Mouse (Mus musculus) MEL (cell line): ENCODE results near the gene Stra6l. TPM values are rescaled to one million over a fixed set of nuclear protein-coding genes. Genes with fewer than 3 reads are reported as not detected.
A peak's percentile ranks its signal among the peaks of the same experiment; 100 is the strongest.

Source experiments
- DNase-seq: peaks from one replicate; pipeline ENCODE4 v3.0.0; 2011; ENCODE audit warnings: low read depth, low spot score
- H3K27ac ChIP-seq: 2 replicates; pipeline ENCODE4 v1.5.1; 2012; ENCODE audit warnings: low read depth, mild to moderate bottlenecking, control low read depth, low read length, moderate library complexity; ENCODE audit not compliant: control insufficient read depth
- H3K27me3 ChIP-seq, 2 experiments: fragments of 150-350 bp in 1 of 2; sonication (generic) in 1 of 2; 2 replicates each; pipeline ENCODE4 v1.6.1; 2012; ENCODE audit warnings: low read length in 2 of 2, mild to moderate bottlenecking in 2 of 2, improper control_type of control experiment in 1 of 2, moderate library complexity in 1 of 2; ENCODE audit not compliant: insufficient read depth in 2 of 2, control insufficient read depth in 1 of 2
- H3K36me3 ChIP-seq, 2 experiments: 2 replicates each; pipeline ENCODE4 v1.6.1; 2012 to 2014; ENCODE audit warnings: low read length in 2 of 2, improper control_type of control experiment in 1 of 2, inconsistent platforms in 1 of 2, mild to moderate bottlenecking in 1 of 2; ENCODE audit not compliant: insufficient read depth in 2 of 2, control insufficient read depth in 1 of 2
- H3K4me1 ChIP-seq, 2 experiments: fragments of 150-350 bp in 1 of 2; sonication (generic) in 1 of 2; 2 replicates each; pipeline ENCODE4 v1.6.1; 2012; ENCODE audit warnings: low read length in 2 of 2, improper control_type of control experiment in 1 of 2, mild to moderate bottlenecking in 1 of 2; ENCODE audit not compliant: insufficient read depth in 2 of 2, control insufficient read depth in 1 of 2
- H3K4me3 ChIP-seq, 2 experiments: fragments of 150-350 bp in 1 of 2; sonication (generic) in 1 of 2; 2 replicates each; pipeline ENCODE4 v1.5.1; 2012; ENCODE audit warnings: low read depth in 2 of 2, low read length in 2 of 2, mild to moderate bottlenecking in 2 of 2, moderate library complexity in 2 of 2, control low read depth in 1 of 2, improper control_type of control experiment in 1 of 2; ENCODE audit not compliant: control insufficient read depth in 1 of 2, insufficient read depth in 1 of 2
- H3K79me2 ChIP-seq: 2 replicates; pipeline ENCODE4 v1.6.1; 2012; ENCODE audit warnings: mild to moderate bottlenecking, low read length, moderate library complexity; ENCODE audit not compliant: control insufficient read depth, poor library complexity, insufficient read depth
- H3K9ac ChIP-seq: 2 replicates; pipeline ENCODE4 v1.6.1; 2012; ENCODE audit warnings: low read depth, mild to moderate bottlenecking, control low read depth, low read length, moderate library complexity; ENCODE audit not compliant: control insufficient read depth, poor library complexity, severe bottlenecking
- H3K9me3 ChIP-seq: fragments of 150-350 bp; sonication (generic); replicated peaks from 2 replicates; pipeline ENCODE4 v1.6.1; 2012; ENCODE audit warnings: mild to moderate bottlenecking, low read length, improper control_type of control experiment, moderate library complexity; ENCODE audit not compliant: insufficient read depth
- BHLHE40 ChIP-seq: IDR thresholded peaks from 2 replicates; pipeline ENCODE4 v1.6.1; 2012; ENCODE audit warnings: low read depth, mild to moderate bottlenecking, inconsistent platforms, low read length, improper control_type of control experiment, borderline replicate concordance
- CHD1 ChIP-seq: IDR thresholded peaks from 2 replicates; pipeline ENCODE4 v1.6.1; 2012; ENCODE audit warnings: low read depth, mild to moderate bottlenecking, inconsistent platforms, low read length, improper control_type of control experiment
- ELF1 ChIP-seq: IDR thresholded peaks from 2 replicates; pipeline ENCODE4 v1.6.1; 2014; ENCODE audit warnings: low read depth, mild to moderate bottlenecking, inconsistent platforms, low read length, improper control_type of control experiment, moderate library complexity
- EP300 ChIP-seq, 2 experiments: IDR thresholded peaks; 2 replicates each; pipeline ENCODE4 v1.6.1; 2011; ENCODE audit warnings: improper control_type of control experiment in 2 of 2, low read length in 2 of 2, low read depth in 1 of 2, mild to moderate bottlenecking in 1 of 2
- ETS1 ChIP-seq: IDR thresholded peaks from 2 replicates; pipeline ENCODE4 v1.6.1; 2012; ENCODE audit warnings: low read depth, mild to moderate bottlenecking, inconsistent platforms, low read length, improper control_type of control experiment, moderate library complexity
- HCFC1 ChIP-seq: IDR thresholded peaks from 2 replicates; pipeline ENCODE4 v1.6.1; 2012; ENCODE audit warnings: low read depth, mild to moderate bottlenecking, inconsistent platforms, low read length, improper control_type of control experiment, moderate library complexity
- JUND ChIP-seq: IDR thresholded peaks from 2 replicates; pipeline ENCODE4 v1.6.1; 2011; ENCODE audit warnings: low read depth, mild to moderate bottlenecking, improper control_type of control experiment, low read length
- MAX ChIP-seq: IDR thresholded peaks from 2 replicates; pipeline ENCODE4 v1.6.1; 2011; ENCODE audit warnings: low read length, improper control_type of control experiment
- MEF2A ChIP-seq: IDR thresholded peaks from 2 replicates; pipeline ENCODE4 v1.6.1; 2014; ENCODE audit warnings: low read depth, mild to moderate bottlenecking, inconsistent platforms, low read length, improper control_type of control experiment; ENCODE audit not compliant: poor library complexity, insufficient replicate concordance, severe bottlenecking; ENCODE audit errors: extremely low read depth
- MXI1 ChIP-seq: IDR thresholded peaks from 2 replicates; pipeline ENCODE4 v1.6.1; 2011; ENCODE audit warnings: mild to moderate bottlenecking, low read depth, low read length, improper control_type of control experiment
- MYB ChIP-seq: IDR thresholded peaks from 2 replicates; pipeline ENCODE4 v1.6.1; 2011; ENCODE audit warnings: mild to moderate bottlenecking, low read depth, low read length, improper control_type of control experiment
- MYC ChIP-seq: IDR thresholded peaks from 2 replicates; pipeline ENCODE4 v1.6.1; 2011; ENCODE audit warnings: low read depth, mild to moderate bottlenecking, low read length, improper control_type of control experiment, moderate library complexity
- NELFE ChIP-seq: IDR thresholded peaks from 2 replicates; pipeline ENCODE4 v1.6.1; 2011; ENCODE audit warnings: low read depth, low read length, improper control_type of control experiment
- NRF1 ChIP-seq: IDR thresholded peaks from 2 replicates; pipeline ENCODE4 v1.6.1; 2014; ENCODE audit warnings: low read depth, mild to moderate bottlenecking, inconsistent platforms, low read length, improper control_type of control experiment, moderate library complexity; ENCODE audit not compliant: poor library complexity, insufficient read depth, severe bottlenecking
- POLR2A ChIP-seq, 2 experiments: IDR thresholded peaks; 2 replicates each; pipeline ENCODE4 v1.6.1; 2011 to 2012; ENCODE audit warnings: low read length in 2 of 2, mild to moderate bottlenecking in 2 of 2, control low read depth in 1 of 2, improper control_type of control experiment in 1 of 2, low read depth in 1 of 2, moderate library complexity in 1 of 2; ENCODE audit not compliant: control insufficient read depth in 1 of 2, insufficient read depth in 1 of 2, poor library complexity in 1 of 2
- POLR2AphosphoS2 ChIP-seq: IDR thresholded peaks from 2 replicates; pipeline ENCODE4 v1.6.1; 2011; ENCODE audit warnings: low read length, improper control_type of control experiment
- POLR2AphosphoS5 ChIP-seq: IDR thresholded peaks from 2 replicates; pipeline ENCODE4 v1.6.1; 2012; ENCODE audit warnings: low read depth, borderline replicate concordance, mild to moderate bottlenecking, inconsistent platforms, low read length, moderate library complexity, mixed read lengths
- RCOR1 ChIP-seq: IDR thresholded peaks from 2 replicates; pipeline ENCODE4 v1.6.1; 2012; ENCODE audit warnings: low read depth, mild to moderate bottlenecking, inconsistent platforms, low read length, improper control_type of control experiment
- SIN3A ChIP-seq: IDR thresholded peaks from 2 replicates; pipeline ENCODE4 v1.6.1; 2012; ENCODE audit warnings: low read length, improper control_type of control experiment, inconsistent platforms
- TAL1 ChIP-seq: IDR thresholded peaks from 2 replicates; pipeline ENCODE4 v1.6.1; 2012; ENCODE audit warnings: mild to moderate bottlenecking, inconsistent platforms, low read length, moderate library complexity, mixed read lengths
- UBTF ChIP-seq: IDR thresholded peaks from 2 replicates; pipeline ENCODE4 v1.6.1; 2012; ENCODE audit warnings: low read depth, mild to moderate bottlenecking, inconsistent platforms, low read length, improper control_type of control experiment, moderate library complexity, borderline replicate concordance; ENCODE audit not compliant: insufficient read depth
- ZC3H11A ChIP-seq: IDR thresholded peaks from 2 replicates; pipeline ENCODE4 v1.6.1; 2012; ENCODE audit warnings: low read depth, mild to moderate bottlenecking, inconsistent platforms, low read length, improper control_type of control experiment
- ZKSCAN1 ChIP-seq: IDR thresholded peaks from 2 replicates; pipeline ENCODE4 v1.6.1; 2012; ENCODE audit warnings: low read depth, mild to moderate bottlenecking, inconsistent platforms, low read length, improper control_type of control experiment, moderate library complexity
- ZMIZ1 ChIP-seq: IDR thresholded peaks from 2 replicates; pipeline ENCODE4 v1.6.1; 2012; ENCODE audit warnings: low read depth, mild to moderate bottlenecking, inconsistent platforms, low read length, improper control_type of control experiment, moderate library complexity
- ZNF384 ChIP-seq: IDR thresholded peaks from 2 replicates; pipeline ENCODE4 v1.6.1; 2012; ENCODE audit warnings: low read depth, mild to moderate bottlenecking, inconsistent platforms, low read length, improper control_type of control experiment
- polyA plus RNA-seq, 2 experiments: library from polyadenylated mRNA; stranded (reverse) in 1 of 2; unstranded in 1 of 2; fragments of >175 nt in 1 of 2; fragments of >200 nt in 1 of 2; gene quantifications; 2 replicates each; pipeline versions ENCODE4 v1.2.1 to v1.2.4; 2012; ENCODE audit warnings: low replicate concordance in 2 of 2, low read depth in 1 of 2; ENCODE audit not compliant: insufficient read length in 2 of 2, insufficient read depth in 1 of 2, missing spikeins in 1 of 2
- total RNA-seq: library from RNA; depleted of rRNA; stranded (reverse); fragments of 300-350 nt; gene quantifications from 2 replicates; pipeline ENCODE4 v1.2.3, GENCODE M21; 2012

Gene Stra6l
- total and polyA plus RNA-seq, 3 experiments = not detected

GRCm38 (mm10) chr4:45898413-45898812, 49.9 kb downstream of the Stra6l start:
- H3K9ac ChIP-seq = no peak overlapping the region
- H3K27me3 ChIP-seq = peaks cover 0 to 10% of the 10 kb centered on the region in 2 experiments; a peak in 3 of 4 replicates
- no peak overlapping the region for H3K4me3 ChIP-seq
- H3K9me3 ChIP-seq = no peaks in the 10 kb centered on the region
- no peak overlapping the region for H3K27ac ChIP-seq
- no peaks in the 10 kb centered on the region for H3K79me2 ChIP-seq
- H3K36me3 ChIP-seq = no peaks in the 10 kb centered on the region
- peak; percentile 25 for DNase-seq
- no peaks in the 10 kb centered on the region for H3K4me1 ChIP-seq
- TF ChIP-seq POLR2AphosphoS5 = no peak
- TF ChIP-seq RCOR1 = no peak
- TF ChIP-seq MXI1 = no peak
- no peak for TF ChIP-seq ZNF384
- TF ChIP-seq HCFC1 = no peak
- no peak for TF ChIP-seq MYC
- no peak for TF ChIP-seq POLR2AphosphoS2
- TF ChIP-seq ZKSCAN1 = no peak
- TF ChIP-seq JUND = no peak
- TF ChIP-seq UBTF = no peak
- TF ChIP-seq MAX = no peak
- TF ChIP-seq ZMIZ1 = no peak
- TF ChIP-seq POLR2A (IDR thresholded peaks at IDR 0.05; ENCODE audit: control insufficient read depth in 1 of 2, insufficient read depth in 1 of 2, low read depth in 1 of 2, low read length in 2 of 2, poor library complexity in 1 of 2) = no peak
- no peak for TF ChIP-seq MYB
- no peak for TF ChIP-seq TAL1
- no peak for TF ChIP-seq NELFE
- no peak for TF ChIP-seq SIN3A
- TF ChIP-seq CHD1 = no peak

DNA sequence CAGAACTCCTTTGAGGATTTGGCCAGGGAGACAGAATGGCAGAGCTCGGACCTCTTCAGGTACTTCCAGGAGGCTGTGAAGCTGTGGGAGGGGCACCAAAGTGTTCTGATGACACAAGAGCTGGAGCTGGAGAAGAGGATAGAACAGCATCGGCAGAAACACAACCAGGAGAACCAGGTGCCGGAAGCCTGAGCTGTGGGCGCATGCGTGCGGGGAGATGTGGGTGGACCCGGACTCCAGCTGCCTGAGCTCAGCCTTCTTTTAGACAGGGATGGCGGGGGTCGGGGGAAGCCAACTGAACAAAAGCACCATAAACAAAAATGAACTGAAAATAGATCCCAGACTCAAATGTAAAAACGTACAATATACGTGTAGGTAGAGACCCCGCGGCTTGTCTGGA, 60.8 kb downstream of the Stra6l start:
- H3K36me3 ChIP-seq = no peaks in the 10 kb centered on the region
- H3K27ac ChIP-seq = no peak overlapping the region
- H3K4me3 ChIP-seq = no peak overlapping the region
- H3K4me1 ChIP-seq = no peaks in the 10 kb centered on the region
- no peak for DNase-seq
- no peak overlapping the region for H3K9ac ChIP-seq
- H3K79me2 ChIP-seq = no peaks in the 10 kb centered on the region
- peaks cover 3 to 11% of the 10 kb centered on the region in 2 experiments; a peak in 3 of 4 replicates for H3K27me3 ChIP-seq
- no peak for TF ChIP-seq ZC3H11A
- no peak for TF ChIP-seq MXI1
- no peak for TF ChIP-seq MYC
- no peak for TF ChIP-seq UBTF
- TF ChIP-seq ETS1 = no peak
- no peak for TF ChIP-seq NRF1
- no peak for TF ChIP-seq EP300 (IDR thresholded peaks at IDR 0.05; ENCODE audit: low read depth in 1 of 2, low read length in 2 of 2)
- no peak for TF ChIP-seq ELF1
- no peak for TF ChIP-seq MEF2A
- TF ChIP-seq TAL1 = no peak
- TF ChIP-seq JUND = no peak
- TF ChIP-seq BHLHE40 = no peak
- H3K9me3 ChIP-seq = no peaks in the 10 kb centered on the region
